Mouse (Mus musculus): ENCODE measurements around the gene Dll1. TPM values are rescaled to one million over a fixed set of nuclear protein-coding genes. Genes with fewer than 3 reads are reported as not detected.

The Dll1 gene
- total RNA-seq, 2 experiments from 2014 or later = 0.28 TPM; not detected in 1

DNA sequence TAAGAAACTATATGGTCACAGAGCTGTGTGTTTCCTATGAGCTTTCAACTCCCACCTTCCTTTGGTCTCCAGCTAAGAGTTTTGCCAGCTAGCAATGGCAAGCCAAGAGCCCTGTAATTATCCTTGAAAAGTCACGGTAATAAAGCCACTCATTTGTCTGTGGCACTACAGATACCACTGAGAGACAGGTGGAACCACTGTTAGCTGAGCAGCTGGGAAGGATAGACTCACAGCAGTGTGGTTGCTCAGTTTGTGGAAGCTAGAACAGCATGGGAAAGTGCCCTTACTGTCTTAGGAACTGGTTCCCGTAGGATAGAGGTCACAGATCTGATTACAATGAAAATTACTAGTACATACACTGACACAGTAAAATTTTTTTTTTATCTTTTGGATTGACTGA lies 26.5 kb downstream of the Dll1 start:
- no peak for ATAC-seq (replicated peaks; ENCODE audit: low FRiP score, low TSS enrichment, poor library complexity, severe bottlenecking)

DNA sequence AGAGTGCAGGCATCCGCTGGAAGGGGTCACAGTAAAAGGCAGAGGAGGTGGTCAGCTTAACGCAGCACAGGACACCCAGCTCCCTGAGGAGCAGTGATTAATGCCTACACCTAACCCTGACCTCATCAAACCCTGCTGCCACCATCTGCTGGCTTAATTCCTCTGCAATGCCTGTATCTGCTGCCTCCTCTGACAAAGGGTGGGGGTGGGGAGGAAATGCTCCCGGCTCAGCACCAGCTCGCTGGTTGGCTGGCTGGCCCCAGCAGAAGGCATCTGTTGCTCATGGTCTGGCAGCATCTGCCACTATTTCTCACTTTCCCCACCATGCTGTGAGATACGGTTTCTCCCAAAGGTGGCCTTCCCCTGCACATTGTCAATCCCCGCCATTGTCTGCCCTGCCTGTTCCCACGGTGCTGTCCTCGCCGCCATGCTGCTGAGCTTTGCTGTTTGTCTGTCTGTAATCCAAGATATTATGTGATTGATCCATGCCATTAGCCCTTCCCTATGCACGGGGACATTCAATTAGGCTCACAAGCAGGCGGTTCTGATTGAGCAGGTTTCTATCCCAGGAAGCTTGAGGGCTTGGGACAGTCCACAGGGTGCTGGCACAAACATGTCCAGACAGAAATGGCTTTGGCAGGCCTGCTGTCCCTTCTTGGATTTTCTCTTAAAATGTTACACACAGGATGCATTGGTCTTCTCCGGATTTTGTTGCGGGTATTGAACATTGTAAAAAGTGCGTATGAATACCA lies 33.4 kb downstream of the Dll1 start:
- ATAC-seq (replicated peaks; ENCODE audit: low FRiP score, low TSS enrichment, poor library complexity, severe bottlenecking) = no peak

DNA sequence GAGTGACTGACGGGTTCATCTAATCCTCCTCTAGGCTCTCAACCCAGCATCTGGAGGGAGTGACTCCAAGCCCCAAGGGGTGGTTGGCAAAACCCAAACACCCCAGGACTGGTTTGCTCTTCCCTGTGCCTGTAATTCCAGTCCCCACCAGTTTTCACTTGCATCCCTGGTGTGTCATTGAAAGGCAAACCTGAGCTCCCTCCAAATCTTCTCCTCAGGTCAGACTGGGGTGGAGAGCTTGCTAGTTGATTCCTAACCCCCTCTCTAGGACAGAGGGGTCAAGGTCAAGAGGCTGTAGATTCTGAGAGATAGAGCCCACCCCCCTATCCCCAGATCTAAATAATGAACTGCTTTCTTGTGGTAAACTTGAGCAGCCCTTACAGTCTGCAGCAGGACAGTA lies 38.8 kb downstream of the Dll1 start:
- ATAC-seq (replicated peaks; ENCODE audit: low FRiP score, low TSS enrichment, poor library complexity, severe bottlenecking) = no peak

GRCm38 (mm10) chr17:15329740-15330318 lies 46.8 kb downstream of the Dll1 start:
- ATAC-seq (replicated peaks; ENCODE audit: low FRiP score, low TSS enrichment, poor library complexity, severe bottlenecking) = no peak

DNA sequence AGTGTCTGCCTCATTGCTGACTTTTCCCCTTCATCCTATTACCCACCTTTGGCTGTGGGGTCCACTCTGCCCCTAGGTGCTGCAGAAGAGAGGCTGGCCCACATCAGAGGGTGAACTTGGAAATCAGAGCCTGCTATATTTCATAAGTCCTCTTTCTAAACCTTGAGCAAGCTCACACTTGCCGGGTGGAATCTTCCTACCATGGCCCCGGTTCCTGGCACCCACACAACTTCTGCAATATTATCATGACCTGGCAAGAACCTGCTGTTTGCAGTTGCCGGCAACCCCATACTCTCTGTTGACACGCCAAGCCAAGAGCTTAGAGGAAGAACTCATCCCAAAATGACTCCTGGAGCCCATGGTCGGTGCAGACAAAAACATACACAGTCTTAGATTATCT lies 49.6 kb downstream of the Dll1 start:
- no peak for ATAC-seq (replicated peaks; ENCODE audit: low FRiP score, low TSS enrichment, poor library complexity, severe bottlenecking)

GRCm38 (mm10) chr17:15325976-15326842 lies 50.5 kb downstream of the Dll1 start:
- ATAC-seq (replicated peaks; ENCODE audit: low FRiP score, low TSS enrichment, poor library complexity, severe bottlenecking) = no peak

GRCm38 (mm10) chr17:15323191-15323834 lies 53.4 kb downstream of the Dll1 start:
- no peak for ATAC-seq (replicated peaks; ENCODE audit: low FRiP score, low TSS enrichment, poor library complexity, severe bottlenecking)

Other genes with a start within 250 kb of the Dll1 start
- 8.0 and 11.9 TPM in 2 replicates for gene Fam120b, start 19.3 kb upstream of the Dll1 start, total RNA-seq (2014; fragmentation: Nextera tagmentation)
- 9.8 and 11.0 TPM in 2 replicates for gene Fam120b, start 19.3 kb upstream of the Dll1 start, total RNA-seq (2017)
- gene Psmb1, start 122.9 kb upstream of the Dll1 start, total RNA-seq (2014; fragmentation: Nextera tagmentation) = 161 and 162 TPM in 2 replicates
- 154 and 171 TPM in 2 replicates for gene Psmb1, start 122.9 kb upstream of the Dll1 start, total RNA-seq (2017)
- gene Tbp, start 123.0 kb upstream of the Dll1 start, total RNA-seq (2014; fragmentation: Nextera tagmentation) = 52.9 and 80.9 TPM in 2 replicates
- 58.9 and 68.9 TPM in 2 replicates for gene Tbp, start 123.0 kb upstream of the Dll1 start, total RNA-seq (2017)
- 59.7 and 79.5 TPM in 2 replicates for gene Pdcd2, start 150.4 kb upstream of the Dll1 start, total RNA-seq (2014; fragmentation: Nextera tagmentation)
- gene Pdcd2, start 150.4 kb upstream of the Dll1 start, total RNA-seq (2017) = 142 and 152 TPM in 2 replicates
- 3.0 and 9.8 TPM in 2 replicates for gene Prdm9, start 187.5 kb upstream of the Dll1 start, total RNA-seq (2014; fragmentation: Nextera tagmentation)
- gene Prdm9, start 187.5 kb upstream of the Dll1 start, total RNA-seq (2017) = 0.91 and 1.3 TPM in 2 replicates